Comparison of ENCODE assay signal across 17 mouse cellular contexts in genomic region chr12:40746081-40746480, GRCm38 (mm10).
DNase-seq lines count a peak whose midpoint lies in the region; ATAC-seq and TF ChIP-seq lines count a peak whose summit lies in the region.
"Had no signal": no experiment of that assay in that cellular context is flagged by ENCODE, and none has a peak within 500 bp of the region (broad histone marks: within the 10 kb centered on the region; RNA-seq: fewer than 3 reads in every experiment).

No protein-coding gene starts in this region.

- no peaks in the 10 kb centered on the region; the same call in 1 of the 2 replicates for H3K36me3 ChIP-seq in forebrain, postnatal 0 days (ENCODE audit: insufficient read depth)
- no peaks in the 10 kb centered on the region for H3K36me3 ChIP-seq in forebrain, embryonic 16.5 days (ENCODE audit: control insufficient read depth, insufficient read depth)
- no peaks in the 10 kb centered on the region for H3K36me3 ChIP-seq in midbrain, embryonic 11.5 days (ENCODE audit: control insufficient read depth, insufficient read depth, low read length)
- H3K36me3 ChIP-seq in midbrain, embryonic 14.5 days (ENCODE audit: control insufficient read depth, insufficient read depth, low read length) = peaks cover 19% of the 10 kb centered on the region; the same call in 1 of the 2 replicates
- H3K36me3 ChIP-seq: liver, embryonic 15.5 days had no signal

- H3K9ac ChIP-seq in forebrain, postnatal 0 days = no peak overlapping the region
- no peak overlapping the region for H3K9ac ChIP-seq in forebrain, embryonic 16.5 days (replicated peaks; ENCODE audit: low read depth, low read length)
- H3K9ac ChIP-seq in midbrain, embryonic 11.5 days (ENCODE audit: low read length) = no peak overlapping the region
- no peak overlapping the region for H3K9ac ChIP-seq in midbrain, embryonic 14.5 days (replicated peaks; ENCODE audit: low read length)
- H3K9ac ChIP-seq: hindbrain, embryonic 12.5 days; liver, embryonic 15.5 days; neural tube, embryonic 13.5 days had no signal

- no peaks in the 10 kb centered on the region for H3K4me1 ChIP-seq in forebrain, postnatal 0 days (ENCODE audit: insufficient read depth)
- H3K4me1 ChIP-seq in forebrain, embryonic 16.5 days (replicated peaks; ENCODE audit: control insufficient read depth, insufficient read depth, low read length) = no peaks in the 10 kb centered on the region
- no peaks in the 10 kb centered on the region for H3K4me1 ChIP-seq in midbrain, embryonic 11.5 days (ENCODE audit: control insufficient read depth, insufficient read depth, low read length)
- no peaks in the 10 kb centered on the region for H3K4me1 ChIP-seq in midbrain, embryonic 14.5 days (ENCODE audit: control insufficient read depth, insufficient read depth, low read length)
- H3K4me1 ChIP-seq: hindbrain, embryonic 12.5 days; liver, embryonic 15.5 days; neural tube, embryonic 13.5 days had no signal

- 71% methylated on average over 3 of the region's 3 CpGs for WGBS in forebrain, postnatal 0 days
- 81% methylated on average over 3 of the region's 3 CpGs for WGBS in forebrain, embryonic 16.5 days
- WGBS in midbrain, embryonic 11.5 days = 89% methylated on average over 3 of the region's 3 CpGs
- 89% methylated on average over 3 of the region's 3 CpGs for WGBS in midbrain, embryonic 14.5 days

- no peak for TF ChIP-seq CTCF in forebrain, postnatal 0 days (IDR thresholded peaks at IDR 0.05; ENCODE audit: low read depth)

- H3K27ac ChIP-seq in forebrain, postnatal 0 days (ENCODE audit: low read depth, low read length) = no peak overlapping the region
- no peak overlapping the region for H3K27ac ChIP-seq in forebrain, embryonic 16.5 days (ENCODE audit: low read length)
- H3K27ac ChIP-seq in midbrain, embryonic 11.5 days (ENCODE audit: low read depth, low read length) = no peak overlapping the region
- H3K27ac ChIP-seq in midbrain, embryonic 14.5 days (replicated peaks; ENCODE audit: low read depth, low read length) = no peak overlapping the region
- H3K27ac ChIP-seq: hindbrain, embryonic 12.5 days; liver, embryonic 15.5 days; neural tube, embryonic 13.5 days had no signal

- no peak for DNase-seq in forebrain, postnatal 0 days
- peak; percentile 72 for DNase-seq in midbrain, embryonic 11.5 days (ENCODE audit: low spot score, missing footprints)
- DNase-seq in midbrain, embryonic 14.5 days = no peak
- DNase-seq in lung, postnatal 10 days = peak; percentile 16
- DNase-seq in cerebellum, adult 9-10 months = no peak
- DNase-seq in thymus, postnatal 4 days = no peak
- DNase-seq: cerebellum, adult 9-11 months; gastrocnemius, postnatal 10 days; kidney, postnatal 10 days; right cerebral cortex, postnatal 25 days; thymus, postnatal 14 days had no signal

- no peak overlapping the region for H3K4me2 ChIP-seq in forebrain, postnatal 0 days (ENCODE audit: low read depth)
- no peak overlapping the region for H3K4me2 ChIP-seq in forebrain, embryonic 16.5 days (ENCODE audit: low read length)
- H3K4me2 ChIP-seq in midbrain, embryonic 11.5 days = no peak overlapping the region
- no peak overlapping the region for H3K4me2 ChIP-seq in midbrain, embryonic 14.5 days (ENCODE audit: low read length)
- H3K4me2 ChIP-seq: hindbrain, embryonic 12.5 days; liver, embryonic 15.5 days; neural tube, embryonic 13.5 days had no signal

- no peaks in the 10 kb centered on the region for H3K9me3 ChIP-seq in forebrain, postnatal 0 days (ENCODE audit: low read length)
- no peaks in the 10 kb centered on the region for H3K9me3 ChIP-seq in forebrain, embryonic 16.5 days (ENCODE audit: control insufficient read depth, low read length)
- no peaks in the 10 kb centered on the region for H3K9me3 ChIP-seq in midbrain, embryonic 11.5 days (ENCODE audit: control insufficient read depth, low read length)
- no peaks in the 10 kb centered on the region for H3K9me3 ChIP-seq in midbrain, embryonic 14.5 days (ENCODE audit: control insufficient read depth, low read length)
- H3K9me3 ChIP-seq: hindbrain, embryonic 12.5 days; liver, embryonic 15.5 days; neural tube, embryonic 13.5 days had no signal

- ATAC-seq in forebrain, postnatal 0 days = peak; percentile 42
- no peak for ATAC-seq in forebrain, embryonic 16.5 days
- ATAC-seq in midbrain, embryonic 11.5 days (ENCODE audit: low FRiP score) = no peak
- no peak for ATAC-seq in midbrain, embryonic 14.5 days (ENCODE audit: low FRiP score, low TSS enrichment)
- ATAC-seq: forebrain, embryonic 14.5 days; intestine, postnatal 0 days had no signal

- no peak overlapping the region for H3K4me3 ChIP-seq in forebrain, postnatal 0 days (ENCODE audit: low read depth, low read length)
- H3K4me3 ChIP-seq in forebrain, embryonic 16.5 days (replicated peaks; ENCODE audit: low read length) = no peak overlapping the region
- no peak overlapping the region for H3K4me3 ChIP-seq in midbrain, embryonic 11.5 days (ENCODE audit: low read depth, low read length)
- no peak overlapping the region for H3K4me3 ChIP-seq in midbrain, embryonic 14.5 days (replicated peaks; ENCODE audit: low read depth, low read length)
- H3K4me3 ChIP-seq: hindbrain, embryonic 12.5 days; liver, embryonic 15.5 days; neural tube, embryonic 13.5 days had no signal

- no peaks in the 10 kb centered on the region for H3K27me3 ChIP-seq in forebrain, postnatal 0 days (ENCODE audit: insufficient read depth, low read length)
- H3K27me3 ChIP-seq in forebrain, embryonic 16.5 days (replicated peaks; ENCODE audit: control insufficient read depth, insufficient read depth, low read length) = no peaks in the 10 kb centered on the region
- no peaks in the 10 kb centered on the region for H3K27me3 ChIP-seq in midbrain, embryonic 11.5 days (ENCODE audit: control insufficient read depth, insufficient read depth, low read length)
- no peaks in the 10 kb centered on the region for H3K27me3 ChIP-seq in midbrain, embryonic 14.5 days (ENCODE audit: control insufficient read depth, insufficient read depth, low read length)
- H3K27me3 ChIP-seq: hindbrain, embryonic 12.5 days; liver, embryonic 15.5 days; neural tube, embryonic 13.5 days had no signal

Comparison
In these comparisons a context has a peak if more than half of its experiments do, and no peak if none do; other contexts are left out.
1. DNase-seq: peak in midbrain, embryonic 11.5 days (single experiment) and lung, postnatal 10 days (single experiment); none in forebrain, postnatal 0 days (single experiment), midbrain, embryonic 14.5 days (single experiment), cerebellum, adult 9-10 months (single experiment) and thymus, postnatal 4 days (single experiment).